Mouse (Mus musculus): Measurements from ENCODE around the gene Iqschfp. TPM values are rescaled to one million over a fixed set of nuclear protein-coding genes. Genes with fewer than 3 reads are reported as not detected.

Iqschfp gene
- polyA plus RNA-seq, 1 experiment from 2014 or later, result not detected

- no peak for ATAC-seq
- H3K4me1 ChIP-seq (ENCODE audit: insufficient read depth, low read depth, low read length), result no peaks in the 10 kb centered on the region
- no peak overlapping the region for H3K9ac ChIP-seq (replicated peaks; ENCODE audit: low read depth)
- no peaks in the 10 kb centered on the region for H3K36me3 ChIP-seq (ENCODE audit: insufficient read depth, low read length)
- no peak overlapping the region for H3K27ac ChIP-seq (ENCODE audit: low read length)
- H3K4me3 ChIP-seq (ENCODE audit: low read depth, low read length), result no peak overlapping the region
- no peaks in the 10 kb centered on the region for H3K27me3 ChIP-seq (replicated peaks; ENCODE audit: insufficient read depth, low read length)
- no peak for TF ChIP-seq CTCF (IDR thresholded peaks at IDR 0.05)
- no peak for TF ChIP-seq EP300 (IDR thresholded peaks at IDR 0.05)
- H3K4me2 ChIP-seq (replicated peaks; ENCODE audit: low read depth, low read length), result no peak overlapping the region
- WGBS, result 96% methylated on average over 6 of the region's 6 CpGs
- no peak for DNase-seq (ENCODE audit: low spot score)
- H3K9me3 ChIP-seq (ENCODE audit: low read length), result no peaks in the 10 kb centered on the region
Observed at GRCm38 (mm10) chr3:68659996-68660395, 768.0 kb downstream of the Iqschfp start.

GRCm38 (mm10) chr3:68660538-68660937 is 768.5 kb downstream of the Iqschfp start:
- H3K4me1 ChIP-seq (ENCODE audit: insufficient read depth, low read depth, low read length), result no peaks in the 10 kb centered on the region
- no peak overlapping the region for H3K4me3 ChIP-seq (ENCODE audit: low read depth, low read length)
- H3K27me3 ChIP-seq (replicated peaks; ENCODE audit: insufficient read depth, low read length), result no peaks in the 10 kb centered on the region
- WGBS, result 48% methylated on average over 4 of the region's 4 CpGs
- H3K9me3 ChIP-seq (ENCODE audit: low read length), result no peaks in the 10 kb centered on the region
- no peaks in the 10 kb centered on the region for H3K36me3 ChIP-seq (ENCODE audit: insufficient read depth, low read length)
- H3K27ac ChIP-seq (ENCODE audit: low read length), result no peak overlapping the region
- H3K9ac ChIP-seq (replicated peaks; ENCODE audit: low read depth), result no peak overlapping the region
- TF ChIP-seq CTCF (IDR thresholded peaks at IDR 0.05) (no peak), EP300 (IDR thresholded peaks at IDR 0.05) (no peak)
- H3K4me2 ChIP-seq (replicated peaks; ENCODE audit: low read depth, low read length), result no peak overlapping the region
- no peak for ATAC-seq
- no peak for DNase-seq (ENCODE audit: low spot score)

- H3K27ac ChIP-seq (ENCODE audit: low read length), result no peak overlapping the region
- TF ChIP-seq CTCF (IDR thresholded peaks at IDR 0.05), result no peak
- no peak for TF ChIP-seq EP300 (IDR thresholded peaks at IDR 0.05)
- no peak overlapping the region for H3K4me2 ChIP-seq (replicated peaks; ENCODE audit: low read depth, low read length)
- H3K4me1 ChIP-seq (ENCODE audit: insufficient read depth, low read depth, low read length), result no peaks in the 10 kb centered on the region
- no peak for DNase-seq (ENCODE audit: low spot score)
- H3K4me3 ChIP-seq (ENCODE audit: low read depth, low read length), result no peak overlapping the region
- H3K27me3 ChIP-seq (replicated peaks; ENCODE audit: insufficient read depth, low read length), result no peaks in the 10 kb centered on the region
- WGBS, result 53% methylated on average over 5 of the region's 5 CpGs
- ATAC-seq, result no peak
- H3K9ac ChIP-seq (replicated peaks; ENCODE audit: low read depth), result no peak overlapping the region
- H3K9me3 ChIP-seq (ENCODE audit: low read length), result no peaks in the 10 kb centered on the region
- H3K36me3 ChIP-seq (ENCODE audit: insufficient read depth, low read length), result no peaks in the 10 kb centered on the region
Observed at GRCm38 (mm10) chr3:68662386-68662785, 770.4 kb downstream of the Iqschfp start.

- ATAC-seq (no peak), DNase-seq (ENCODE audit: low spot score) (no peak)
- Histone ChIP-seq H3K4me3 (ENCODE audit: low read depth, low read length) (no peak overlapping the region), H3K36me3 (ENCODE audit: insufficient read depth, low read length) (no peaks in the 10 kb centered on the region), H3K27ac (ENCODE audit: low read length) (no peak overlapping the region), H3K9me3 (ENCODE audit: low read length) (no peaks in the 10 kb centered on the region), H3K4me1 (ENCODE audit: insufficient read depth, low read depth, low read length) (no peaks in the 10 kb centered on the region), H3K9ac (replicated peaks; ENCODE audit: low read depth) (no peak overlapping the region), H3K27me3 (replicated peaks; ENCODE audit: insufficient read depth, low read length) (no peaks in the 10 kb centered on the region), H3K4me2 (replicated peaks; ENCODE audit: low read depth, low read length) (no peak overlapping the region)
- TF ChIP-seq EP300 (IDR thresholded peaks at IDR 0.05) (no peak), CTCF (IDR thresholded peaks at IDR 0.05) (no peak)
- 90% methylated on average over 6 of the region's 6 CpGs for WGBS
Observed at GRCm38 (mm10) chr3:68664337-68664736, 772.3 kb downstream of the Iqschfp start.

- Histone ChIP-seq H3K9me3 (ENCODE audit: low read length) (no peaks in the 10 kb centered on the region), H3K27me3 (replicated peaks; ENCODE audit: insufficient read depth, low read length) (no peaks in the 10 kb centered on the region), H3K4me2 (replicated peaks; ENCODE audit: low read depth, low read length) (no peak overlapping the region), H3K36me3 (ENCODE audit: insufficient read depth, low read length) (no peaks in the 10 kb centered on the region), H3K9ac (replicated peaks; ENCODE audit: low read depth) (no peak overlapping the region), H3K4me3 (ENCODE audit: low read depth, low read length) (no peak overlapping the region), H3K4me1 (ENCODE audit: insufficient read depth, low read depth, low read length) (no peaks in the 10 kb centered on the region), H3K27ac (ENCODE audit: low read length) (no peak overlapping the region)
- ATAC-seq (no peak), DNase-seq (ENCODE audit: low spot score) (no peak)
- WGBS, result 90% methylated on average over 7 of the region's 7 CpGs
- TF ChIP-seq EP300 (IDR thresholded peaks at IDR 0.05), result no peak
- no peak for TF ChIP-seq CTCF (IDR thresholded peaks at IDR 0.05)
Observed at GRCm38 (mm10) chr3:68666377-68666776, 774.3 kb downstream of the Iqschfp start.

GRCm38 (mm10) chr3:68667852-68668251 is 775.8 kb downstream of the Iqschfp start:
- WGBS, result 95% methylated on average over 1 of the region's 1 CpGs
- Histone ChIP-seq H3K27ac (ENCODE audit: low read length) (no peak overlapping the region), H3K9me3 (ENCODE audit: low read length) (no peaks in the 10 kb centered on the region), H3K4me3 (ENCODE audit: low read depth, low read length) (no peak overlapping the region), H3K4me1 (ENCODE audit: insufficient read depth, low read depth, low read length) (no peaks in the 10 kb centered on the region), H3K9ac (replicated peaks; ENCODE audit: low read depth) (no peak overlapping the region), H3K4me2 (replicated peaks; ENCODE audit: low read depth, low read length) (no peak overlapping the region), H3K27me3 (replicated peaks; ENCODE audit: insufficient read depth, low read length) (no peaks in the 10 kb centered on the region), H3K36me3 (ENCODE audit: insufficient read depth, low read length) (no peaks in the 10 kb centered on the region)
- no peak for DNase-seq (ENCODE audit: low spot score)
- TF ChIP-seq EP300 (IDR thresholded peaks at IDR 0.05) (no peak), CTCF (IDR thresholded peaks at IDR 0.05) (no peak)
- ATAC-seq, result no peak

- no peaks in the 10 kb centered on the region for H3K27me3 ChIP-seq (replicated peaks; ENCODE audit: insufficient read depth, low read length)
- H3K9me3 ChIP-seq (ENCODE audit: low read length), result no peaks in the 10 kb centered on the region
- no peak overlapping the region for H3K27ac ChIP-seq (ENCODE audit: low read length)
- no peak overlapping the region for H3K4me2 ChIP-seq (replicated peaks; ENCODE audit: low read depth, low read length)
- H3K4me3 ChIP-seq (ENCODE audit: low read depth, low read length), result no peak overlapping the region
- H3K36me3 ChIP-seq (ENCODE audit: insufficient read depth, low read length), result no peaks in the 10 kb centered on the region
- no peak for TF ChIP-seq EP300 (IDR thresholded peaks at IDR 0.05)
- no peak overlapping the region for H3K9ac ChIP-seq (replicated peaks; ENCODE audit: low read depth)
- no peaks in the 10 kb centered on the region for H3K4me1 ChIP-seq (ENCODE audit: insufficient read depth, low read depth, low read length)
- no peak for ATAC-seq
- 73% methylated on average over 5 of the region's 5 CpGs for WGBS
- DNase-seq (ENCODE audit: low spot score), result no peak
Observed at GRCm38 (mm10) chr3:68669418-68669974, 777.5 kb downstream of the Iqschfp start.

All from lung, postnatal 0 days (tissue).